Mouse (Mus musculus) urinary bladder, postnatal 10 days (tissue): ENCODE data around the gene Vmn1r118.
"Not testable (repeated sequence)": the region's sequence is repeated elsewhere in the genome, so short reads cannot be mapped to it uniquely, and the experiment has no call there.

Experiments used
- DNase-seq: peaks from one replicate; pipeline ENCODE4 v3.0.0; 2022; ENCODE audit warnings: low spot score

Vmn1r118 gene

GRCm38 (mm10) chr7:20912247-20912646, at the start of gene Vmn1r118:
Gene Vmn1r118, minus strand, starts transcription at chr7:20912347.
- not testable (repeated sequence) for DNase-seq

GRCm38 (mm10) chr7:20884021-20884420, 28.1 kb downstream of the Vmn1r118 start, which contains the start of gene Vmn1r117:
Gene Vmn1r117, minus strand, starts transcription at chr7:20884121.
- DNase-seq, result not testable (repeated sequence)

DNA sequence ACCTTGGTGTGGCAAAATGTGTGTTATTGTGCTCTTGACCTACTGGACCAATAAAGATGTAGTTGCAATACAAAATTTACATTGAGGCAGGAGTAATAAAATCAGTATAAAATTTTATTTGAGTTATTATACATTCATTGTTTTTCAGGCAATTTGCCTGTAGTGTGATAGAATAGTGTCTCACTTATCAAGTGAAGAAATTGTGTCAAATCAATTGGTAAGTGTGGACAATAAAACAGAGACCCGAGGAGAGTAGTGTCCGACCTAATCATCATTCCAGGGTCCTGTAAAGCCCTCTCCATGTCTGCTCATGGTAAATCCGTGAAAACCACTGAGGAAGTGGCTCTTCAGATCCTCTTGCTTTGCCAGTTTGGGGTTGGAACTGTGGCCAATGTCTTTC, 40.2 kb downstream of the Vmn1r118 start, which contains the start of gene Vmn1r116:
Vmn1r116 (plus strand) TSS at position 301 of the 400 bp plus-strand sequence.
- DNase-seq, result not testable (repeated sequence)
